Mouse (Mus musculus): ENCODE results near the gene Rnd1.

- TF ChIP-seq CTCF (IDR thresholded peaks at IDR 0.05; ENCODE audit: insufficient read depth, low read depth, low read length): no peak
- no peak for TF ChIP-seq POLR2A (IDR thresholded peaks at IDR 0.05; ENCODE audit: insufficient read depth, low read depth, low read length)
Observed at GRCm38 (mm10) chr15:98683177-98683576, 5.9 kb upstream of the Rnd1 start.

Data from olfactory bulb, adult 2 months (tissue).